Mouse (Mus musculus) NIH3T3 (cell line): ENCODE data around the gene Gm960.
A peak's percentile ranks its signal among the peaks of the same experiment; 100 is the strongest.

Experiments used
- DNase-seq: peaks from one replicate; pipeline ENCODE4 v3.0.0-alpha.2; 2012; ENCODE audit warnings: low read depth

The Gm960 gene

DNA sequence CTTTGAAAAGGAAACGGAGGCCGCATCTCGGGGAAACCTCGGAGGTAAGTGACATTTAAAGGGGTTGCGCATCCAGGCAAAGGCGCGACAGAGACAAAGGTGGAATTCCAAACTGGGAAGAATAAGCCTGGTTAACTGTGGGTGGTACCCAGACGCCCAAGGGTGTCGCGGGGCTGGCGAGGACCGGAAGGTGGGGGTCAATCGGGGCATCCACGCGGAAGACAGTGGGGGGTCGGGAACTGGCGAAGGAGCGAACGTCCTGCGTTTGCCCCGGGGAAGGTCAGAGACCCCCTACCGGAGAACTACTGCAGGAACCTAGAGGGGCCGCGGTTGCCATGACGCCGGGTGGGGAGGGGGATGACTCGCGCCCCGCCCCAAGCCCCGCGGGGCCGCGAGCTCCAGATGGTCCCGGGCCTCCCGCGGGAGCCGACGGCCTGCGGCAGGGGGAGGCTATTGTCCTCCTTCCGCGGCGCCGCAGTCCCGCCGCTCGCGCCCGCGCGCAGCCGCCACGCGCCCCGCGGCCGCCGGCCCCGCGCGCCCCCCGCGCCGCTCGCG lies 13.2 kb upstream of the Gm960 start:
- DNase-seq: no peak

DNA sequence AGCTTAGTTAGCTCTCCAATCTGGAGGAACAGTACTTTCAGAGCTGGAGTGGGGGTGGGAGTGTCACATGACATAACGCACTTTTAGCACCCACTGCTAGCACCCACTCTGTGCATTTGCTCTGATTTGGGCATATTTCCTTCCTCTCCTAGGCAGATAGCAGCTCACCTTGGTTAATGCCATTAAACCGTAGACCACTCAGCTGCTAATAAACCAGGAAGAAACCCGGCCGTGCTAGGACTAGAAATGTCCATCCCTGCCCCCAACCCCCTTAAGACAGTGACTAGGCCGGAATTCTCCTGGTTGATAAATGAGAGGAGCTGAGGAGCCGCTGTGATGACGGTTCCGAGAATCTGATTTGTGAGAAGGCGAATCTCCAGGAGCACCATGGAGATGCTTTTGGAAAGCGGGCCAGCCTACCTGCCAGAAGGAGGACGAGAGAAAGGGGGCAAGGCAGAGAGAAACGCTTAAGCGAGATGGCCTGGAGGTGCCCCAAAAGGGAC lies 12.7 kb upstream of the Gm960 start, which contains the start of gene Sptbn2:
Sptbn2 (plus strand) TSS at position 70 of the 503 bp plus-strand sequence.
- DNase-seq: no peak

DNA sequence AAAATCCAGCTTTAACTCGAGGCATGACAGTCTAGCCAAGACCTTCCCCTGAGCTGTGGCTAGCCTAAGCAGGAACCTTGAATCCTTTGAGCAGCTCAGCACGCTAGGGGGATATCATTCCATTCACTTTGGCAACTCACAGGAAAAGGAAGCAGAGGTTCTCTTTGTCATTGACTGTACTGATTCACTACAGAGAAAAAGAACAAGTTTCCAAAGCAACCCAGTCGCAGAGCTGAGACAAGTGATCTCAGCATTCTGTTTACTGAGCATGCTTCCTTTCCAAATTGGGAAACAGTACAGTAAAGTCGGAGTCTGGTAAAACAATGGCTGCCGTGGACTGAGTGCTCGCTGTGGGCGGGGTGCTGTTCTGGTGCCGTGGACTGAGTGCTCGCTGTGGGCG lies 10.3 kb upstream of the Gm960 start:
- DNase-seq: no peak

GRCm38 (mm10) chr19:4701221-4701620 lies 2.8 kb upstream of the Gm960 start:
- no peak for DNase-seq

DNA sequence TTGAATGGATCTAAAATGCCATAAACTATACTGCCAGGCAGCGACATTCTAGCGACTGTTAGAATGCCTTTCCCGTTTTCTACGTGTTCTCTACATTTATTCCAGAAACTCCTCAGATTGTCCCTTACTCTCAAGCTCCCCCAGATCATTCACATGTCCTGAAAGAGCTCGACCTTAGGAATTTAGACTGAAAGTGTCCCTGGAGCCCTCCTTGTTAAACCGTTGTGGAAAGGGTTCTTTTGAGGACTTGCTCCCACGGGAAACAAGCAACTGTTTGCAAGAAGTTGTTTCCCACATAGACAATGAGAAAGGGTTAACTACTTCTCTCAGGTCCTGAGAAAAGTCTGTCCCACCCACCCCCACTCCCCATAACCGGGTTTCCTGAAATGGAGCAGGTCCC lies 2.2 kb upstream of the Gm960 start:
- no peak for DNase-seq

- DNase-seq: no peak
Measured at GRCm38 (mm10) chr19:4699821-4700220, 1.4 kb upstream of the Gm960 start.

DNA sequence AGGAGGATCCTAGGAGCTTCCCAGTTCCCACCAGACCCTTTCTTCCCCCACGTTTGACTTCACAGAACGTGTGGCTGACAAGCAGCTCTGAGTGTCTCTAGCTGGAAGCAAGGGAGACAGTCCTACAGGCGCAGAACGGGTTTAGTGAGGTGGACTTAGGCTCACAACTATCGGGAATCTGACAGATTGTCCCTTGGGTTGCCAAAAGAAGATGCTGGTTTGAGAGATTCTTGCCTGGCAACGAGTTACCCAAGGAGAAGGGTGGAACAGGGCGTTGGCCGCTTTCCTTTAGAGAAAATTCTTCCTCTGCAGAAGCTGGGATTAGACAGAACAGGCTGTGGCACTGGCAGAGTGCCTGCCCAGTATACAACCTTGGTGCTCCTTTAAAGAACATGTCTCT lies 388 bp upstream of the Gm960 start:
- DNase-seq: no peak

GRCm38 (mm10) chr19:4697721-4698120 lies 747 bp downstream of the Gm960 start:
- no peak for DNase-seq

DNA sequence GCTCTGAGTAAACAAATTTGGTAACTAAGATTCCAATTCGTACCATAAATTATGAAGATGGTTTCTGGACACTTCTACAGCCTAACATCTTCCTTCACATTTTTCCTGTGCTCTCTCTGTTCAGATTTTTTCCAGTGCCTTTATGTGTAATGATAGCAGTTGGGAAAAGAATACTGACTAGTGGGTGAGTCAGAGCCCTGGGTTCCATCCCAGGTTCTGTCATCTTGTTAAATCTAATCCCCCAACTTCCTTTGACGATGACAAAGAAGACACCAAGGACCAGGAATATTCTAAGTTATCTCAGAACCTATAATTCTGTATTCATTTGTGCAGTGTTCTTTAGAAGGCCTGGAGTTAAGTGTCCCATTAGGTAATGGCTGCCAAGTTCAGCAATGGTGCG lies 1.3 kb downstream of the Gm960 start:
- DNase-seq: peak; percentile 34

DNA sequence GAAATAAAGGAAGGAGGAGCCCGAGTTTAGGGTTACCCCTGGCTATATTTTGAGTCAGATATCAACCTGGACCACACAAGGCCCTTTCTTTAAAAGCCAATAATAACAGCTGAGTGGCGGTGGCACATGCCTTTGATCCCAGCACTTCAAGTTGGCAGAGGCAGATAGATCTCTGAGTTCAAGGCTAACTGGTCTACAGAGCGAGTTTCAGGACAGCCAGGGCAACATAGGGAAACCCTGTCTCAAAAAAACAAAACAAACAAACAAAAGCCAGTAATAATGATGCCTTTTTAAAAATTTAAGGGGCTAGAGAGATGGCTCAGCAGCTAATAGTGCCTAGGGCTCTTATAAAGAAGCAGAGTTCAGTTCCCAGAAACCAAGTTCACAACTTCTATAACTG lies 4.1 kb downstream of the Gm960 start:
- no peak for DNase-seq

- peak; percentile 73 for DNase-seq
Measured at GRCm38 (mm10) chr19:4672401-4672800, 26.1 kb downstream of the Gm960 start.

DNA sequence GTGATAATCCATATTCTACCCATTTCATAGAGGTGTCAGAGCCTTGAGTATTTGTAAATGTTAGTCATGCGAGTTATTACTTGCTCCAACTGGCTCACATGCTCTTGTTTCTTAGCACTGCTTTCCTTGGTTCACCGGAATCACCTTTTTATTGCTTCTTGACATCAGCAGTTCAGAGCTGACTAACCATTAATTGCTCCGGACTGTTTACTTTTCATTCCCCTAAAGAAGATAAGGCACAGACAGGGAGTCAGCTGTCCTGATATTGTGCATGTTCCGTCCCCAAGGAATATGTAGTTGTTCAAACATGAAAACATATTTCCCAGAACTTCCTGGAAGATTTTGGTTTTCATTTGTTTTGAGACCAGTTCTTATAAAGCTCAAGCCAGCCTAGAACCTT lies 27.7 kb downstream of the Gm960 start:
- peak; percentile 26 for DNase-seq

- peak; percentile 36 for DNase-seq
Measured at GRCm38 (mm10) chr19:4666815-4667214, 31.7 kb downstream of the Gm960 start.

DNA sequence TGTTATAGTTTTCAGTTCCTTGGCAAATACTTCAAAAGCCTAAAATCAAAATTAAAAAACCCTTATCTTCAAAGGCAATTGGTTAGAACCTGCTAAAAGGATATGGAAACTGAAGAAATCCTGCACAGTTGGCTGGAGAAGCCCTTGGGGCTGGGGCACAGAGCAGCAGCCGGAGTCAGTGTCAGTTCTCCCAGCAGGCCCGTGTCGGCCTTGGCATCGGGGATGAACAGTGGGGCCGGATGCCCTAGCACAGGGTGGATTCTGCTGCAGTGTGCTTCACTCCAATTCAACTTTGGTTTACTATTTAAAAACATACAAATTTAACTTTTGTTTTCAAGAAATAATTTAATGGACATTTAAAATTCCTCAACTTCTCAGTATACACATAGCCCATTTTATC lies 40.3 kb downstream of the Gm960 start:
- DNase-seq: no peak

GRCm38 (mm10) chr19:4646917-4647492 lies 51.5 kb downstream of the Gm960 start:
- DNase-seq: no peak

- peak; percentile 73 for DNase-seq
Measured at GRCm38 (mm10) chr19:4644271-4644670, 54.2 kb downstream of the Gm960 start.

DNA sequence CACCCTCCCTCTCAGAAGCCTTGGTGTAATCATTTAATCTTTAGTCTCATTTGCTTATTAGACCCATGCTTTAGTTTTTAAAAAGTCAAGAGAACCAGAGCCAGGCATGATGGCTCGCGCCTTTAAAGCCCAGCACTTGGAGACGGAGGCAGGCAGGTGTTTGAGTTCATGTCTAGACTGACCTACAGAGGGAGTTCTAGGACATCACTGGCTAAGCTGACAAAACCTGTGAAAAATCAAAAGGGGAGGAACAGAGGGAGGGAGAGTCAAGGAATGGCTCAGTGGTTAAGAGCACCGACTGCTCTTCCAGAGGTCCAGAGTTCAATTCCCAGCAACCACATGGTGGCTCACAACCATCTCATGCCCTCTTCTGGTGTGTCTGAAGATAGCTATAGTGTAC lies 62.5 kb downstream of the Gm960 start:
- DNase-seq: no peak

DNA sequence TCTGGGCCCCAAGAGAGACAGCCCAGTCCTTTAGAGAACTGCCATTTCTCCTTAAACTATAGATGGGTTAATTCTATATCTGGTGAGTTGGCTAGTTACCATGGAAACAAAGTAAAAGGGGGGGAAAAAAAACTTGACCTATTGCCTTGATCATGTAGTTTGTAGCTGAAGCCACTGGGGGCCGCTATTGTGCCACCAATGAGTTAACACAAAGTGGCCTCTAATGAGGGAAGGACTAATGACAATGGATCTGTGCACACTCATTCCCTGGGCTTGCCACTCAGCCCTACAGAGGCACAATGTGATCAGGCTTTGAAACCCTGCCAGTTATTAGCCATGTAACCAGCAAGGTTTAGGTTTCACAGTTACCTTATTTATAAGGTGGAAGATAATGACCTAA lies 69.6 kb downstream of the Gm960 start:
- DNase-seq: peak; percentile 87

DNA sequence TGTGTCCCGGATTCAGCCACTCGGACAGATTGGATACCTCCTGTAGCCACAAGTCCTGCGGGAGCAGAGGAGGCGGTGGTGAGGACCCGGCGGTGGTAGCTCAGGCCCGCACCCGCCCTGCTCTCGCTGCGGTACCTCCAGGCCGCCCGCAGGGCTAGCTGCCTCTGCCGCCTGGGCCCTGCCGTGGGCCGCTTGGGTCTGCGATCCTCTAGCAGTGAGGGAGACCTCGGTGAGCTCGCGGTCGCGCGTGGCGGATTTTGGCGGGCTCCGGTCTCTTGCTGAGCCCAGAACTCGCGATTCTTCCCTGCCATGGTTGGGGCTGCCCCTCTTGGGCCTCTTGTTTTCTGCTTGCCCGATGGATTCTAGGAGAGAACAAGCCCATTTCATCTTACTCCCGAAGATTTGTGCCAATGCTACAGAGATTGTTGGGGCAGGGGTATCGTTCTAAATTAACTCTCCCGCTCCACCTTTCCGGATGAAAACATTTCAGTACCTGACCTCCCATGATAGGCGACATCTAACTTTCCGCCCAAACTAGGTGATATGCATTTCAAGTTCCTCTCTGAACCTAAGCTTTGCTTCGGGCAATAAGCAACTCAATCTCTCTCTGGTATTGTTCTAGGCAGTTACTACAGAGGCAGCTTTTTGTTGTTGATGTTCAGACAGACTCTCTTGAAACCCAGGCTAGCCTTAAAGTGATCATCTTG lies 72.5 kb downstream of the Gm960 start:
- peak; percentile 74 for DNase-seq

GRCm38 (mm10) chr19:4625179-4625828 lies 73.2 kb downstream of the Gm960 start, which contains the start of gene Rce1:
TSS of gene Rce1 (minus strand) at chr19:4625641.
- DNase-seq: peak; percentile 97

GRCm38 (mm10) chr19:4624406-4625178 lies 73.9 kb downstream of the Gm960 start:
- DNase-seq: no peak

- no peak for DNase-seq
Measured at GRCm38 (mm10) chr19:4624006-4624405, 74.5 kb downstream of the Gm960 start.
